Mouse (Mus musculus) embryonic fibroblast, embryonic 13.5 days (primary cell): ENCODE measurements around the gene Adam17.

Source experiments
- CTCF ChIP-seq: IDR thresholded peaks from 2 replicates; pipeline ENCODE4 v1.5.1; 2011; ENCODE audit warnings: mild to moderate bottlenecking, control low read depth, low read length, moderate library complexity, borderline replicate concordance; ENCODE audit not compliant: insufficient read depth
- POLR2A ChIP-seq: IDR thresholded peaks from 2 replicates; pipeline ENCODE4 v1.6.1; 2011; ENCODE audit warnings: low read depth, mild to moderate bottlenecking, control low read depth, low read length, moderate library complexity

DNA sequence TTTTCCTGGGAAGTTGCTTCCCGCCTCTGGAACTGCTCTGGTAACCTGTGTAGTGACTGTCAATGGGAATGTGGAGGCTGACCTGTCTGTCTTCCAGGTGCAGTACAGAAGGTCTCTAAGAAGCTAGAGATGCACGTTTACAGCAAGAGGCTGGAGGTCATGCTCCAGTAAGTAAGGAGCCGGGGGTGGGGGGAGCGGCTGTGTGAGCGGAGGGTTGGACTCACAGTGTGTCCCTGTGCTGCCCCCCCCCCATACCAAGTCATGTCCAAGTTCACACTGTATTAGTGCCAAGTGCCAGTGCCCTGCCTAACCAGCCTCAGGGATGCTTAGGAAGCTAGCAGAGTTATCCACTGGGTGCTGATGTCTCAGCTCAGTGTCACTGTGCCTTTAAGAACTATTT lies 61.2 kb downstream of the Adam17 start:
- TF ChIP-seq CTCF, result no peak
- TF ChIP-seq POLR2A, result no peak
